ENCODE assay signal across 10 mouse cellular contexts in the genomic region with DNA sequence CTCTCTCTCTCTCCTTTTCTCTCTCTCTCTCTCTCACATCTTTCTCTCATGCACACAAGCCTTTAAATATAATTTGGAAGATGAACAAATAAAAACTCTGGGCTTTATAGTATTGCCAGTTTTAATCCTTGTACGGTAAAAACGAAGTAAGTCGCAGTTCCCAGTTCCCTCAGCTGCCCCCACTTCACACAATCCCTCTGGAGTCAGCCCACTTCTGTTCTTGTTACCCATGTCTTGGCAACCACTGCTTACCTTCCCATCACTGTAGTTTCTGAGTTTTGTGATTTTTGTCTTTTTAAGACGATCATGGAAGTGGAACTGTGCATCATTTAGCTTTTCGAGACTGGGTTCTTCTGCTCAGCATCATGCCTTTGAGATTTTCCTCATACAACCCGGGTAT.
"Had no signal": no experiment of that assay in that cellular context is flagged by ENCODE, and none has a peak within 500 bp of the region (broad histone marks: within the 10 kb centered on the region; RNA-seq: fewer than 3 reads in every experiment).

No protein-coding gene starts in this region.

- DNase-seq: lung, adult 18-20 months; lung, embryonic 14.5 days; lung, postnatal 10 days; lung, postnatal 4 days; right cerebral cortex, postnatal 14 days; thymus, adult 18-20 months; thymus, postnatal 14 days; thymus, postnatal 36 days had no signal

- ATAC-seq: midbrain, embryonic 13.5 days; midbrain, embryonic 15.5 days had no signal
